Mouse (Mus musculus) ES-E14 (cell line): ENCODE results near the gene Phactr4. TPM values are rescaled to one million over a fixed set of nuclear protein-coding genes. Genes with fewer than 3 reads are reported as not detected.
A peak's percentile ranks its signal among the peaks of the same experiment; 100 is the strongest.

Source experiments
- DNase-seq: peaks from one replicate; pipeline ENCODE4 v3.0.0-alpha.2; 2013; ENCODE audit warnings: low read depth, low spot score
- H3K27ac ChIP-seq: 2 replicates; pipeline ENCODE4 v1.5.1; 2012; ENCODE audit warnings: low read depth, mild to moderate bottlenecking, low read length, moderate library complexity, mixed read lengths; ENCODE audit not compliant: poor library complexity, insufficient read depth, severe bottlenecking
- H3K36me3 ChIP-seq: 2 replicates; pipeline ENCODE4 v1.6.1; 2012; ENCODE audit warnings: mild to moderate bottlenecking, low read length, moderate library complexity, mixed read lengths; ENCODE audit not compliant: control insufficient read depth, poor library complexity, insufficient read depth, severe bottlenecking
- H3K4me1 ChIP-seq, 2 experiments: fragments of 150-350 bp in 1 of 2; sonication (generic) in 1 of 2; 2 replicates each; pipeline ENCODE4 v1.6.1; 2012; ENCODE audit warnings: low read length in 2 of 2, mild to moderate bottlenecking in 1 of 2, mixed read lengths in 1 of 2; ENCODE audit not compliant: control insufficient read depth in 2 of 2, insufficient read depth in 2 of 2, poor library complexity in 1 of 2
- H3K4me3 ChIP-seq, 2 experiments: fragments of 150-350 bp in 1 of 2; sonication (generic) in 1 of 2; 2 replicates each; pipeline ENCODE4 v1.5.1; 2012; ENCODE audit warnings: low read length in 2 of 2, low read depth in 1 of 2, mild to moderate bottlenecking in 1 of 2, mixed read lengths in 1 of 2; ENCODE audit not compliant: insufficient read depth in 1 of 2, poor library complexity in 1 of 2, severe bottlenecking in 1 of 2
- H3K9ac ChIP-seq: 2 replicates; pipeline ENCODE4 v1.6.1; 2012; ENCODE audit warnings: low read depth, mild to moderate bottlenecking, low read length, mixed read lengths; ENCODE audit not compliant: poor library complexity, insufficient read depth, severe bottlenecking
- H3K9me3 ChIP-seq: fragments of 150-350 bp; sonication (generic); 2 replicates; pipeline ENCODE4 v1.6.1; 2012; ENCODE audit warnings: low read depth, mild to moderate bottlenecking, low read length; ENCODE audit not compliant: control insufficient read depth, insufficient read depth
- CHD2 ChIP-seq: IDR thresholded peaks from 2 replicates; pipeline ENCODE4 v1.6.1; 2014; ENCODE audit warnings: mild to moderate bottlenecking, low read depth, low read length, inconsistent platforms
- HCFC1 ChIP-seq: IDR thresholded peaks from 2 replicates; pipeline ENCODE4 v1.6.1; 2012; ENCODE audit warnings: low read length, inconsistent platforms, borderline replicate concordance; ENCODE audit not compliant: insufficient read depth
- MAFK ChIP-seq: IDR thresholded peaks from 2 replicates; pipeline ENCODE4 v1.6.1; 2014; ENCODE audit warnings: mild to moderate bottlenecking, low read depth, low read length, inconsistent platforms; ENCODE audit not compliant: insufficient read depth
- ZC3H11A ChIP-seq: IDR thresholded peaks from 2 replicates; pipeline ENCODE4 v1.6.1; 2012; ENCODE audit warnings: low read depth, mild to moderate bottlenecking, inconsistent platforms, low read length, borderline replicate concordance
- ZNF384 ChIP-seq: IDR thresholded peaks from 2 replicates; pipeline ENCODE4 v1.6.1; 2012; ENCODE audit warnings: low read depth, low read length, inconsistent platforms
- in situ Hi-C, 2 experiments: fragments of 600-800 bp; cut with MboI; formaldehyde crosslinking; loops; one replicate each; pipeline ENCODE4 v1.15.1; 2025; ENCODE audit warnings: low sequenced_read_pairs in 2 of 2, inconsistent platforms in 1 of 2; ENCODE audit not compliant: unreplicated experiment in 2 of 2
- total RNA-seq: library from RNA; depleted of rRNA; stranded (reverse); fragments of 300-350 nt; gene quantifications from 2 replicates; pipeline ENCODE4 v1.2.3, GENCODE M21; 2012

Gene Phactr4
- total RNA-seq, 1 experiment: 7.8 TPM

GRCm38 (mm10) chr4:132359510-132359909 lies 62.8 kb downstream of the Phactr4 start:
- DNase-seq: no peak
- TF ChIP-seq ZNF384: no peak
- TF ChIP-seq HCFC1: no peak
- TF ChIP-seq MAFK: no peak
- no peak for TF ChIP-seq ZC3H11A
- no peak for TF ChIP-seq CHD2
- no peak overlapping the region for H3K27ac ChIP-seq
- no peak overlapping the region for H3K9ac ChIP-seq
- no peaks in the 10 kb centered on the region for H3K9me3 ChIP-seq
- peaks cover 2 to 4% of the 10 kb centered on the region in 2 experiments; a peak in 2 of 4 replicates for H3K4me1 ChIP-seq
- no peak overlapping the region for H3K4me3 ChIP-seq
- in situ Hi-C loops: no loop called here
- peaks cover 8% of the 10 kb centered on the region; the same call in 1 of the 2 replicates for H3K36me3 ChIP-seq

GRCm38 (mm10) chr4:132356170-132356569 lies 66.1 kb downstream of the Phactr4 start:
- Histone ChIP-seq H3K4me1 (peaks cover 2 to 5% of the 10 kb centered on the region in 2 experiments; a peak in 2 of 4 replicates), H3K27ac (peak overlapping the region; percentile 81; the same call in 1 of the 2 replicates), H3K9ac (peak overlapping the region; percentile 68; the same call in 1 of the 2 replicates), H3K4me3 (peak overlapping the region in 1 of 2 experiments; percentile 40; a peak in 3 of 4 replicates), H3K9me3 (no peaks in the 10 kb centered on the region), H3K36me3 (peaks cover 22% of the 10 kb centered on the region)
- in situ Hi-C loops: no loop called here
- DNase-seq: peak; percentile 46
- 0 out of 2 replicates have a peak, but pooled peaks have one; percentile 54 for TF ChIP-seq ZNF384
- no peak for TF ChIP-seq MAFK

- Histone ChIP-seq H3K36me3 (peaks cover 26% of the 10 kb centered on the region), H3K9me3 (no peaks in the 10 kb centered on the region), H3K4me3 (no peak overlapping the region), H3K9ac (no peak overlapping the region), H3K27ac (no peak overlapping the region), H3K4me1 (peaks cover 2 to 5% of the 10 kb centered on the region in 2 experiments; a peak in 2 of 4 replicates)
- TF ChIP-seq CHD2 (no peak), MAFK (no peak), ZNF384 (no peak), HCFC1 (no peak), ZC3H11A (no peak)
- no peak for DNase-seq
- in situ Hi-C loops: no loop called here
Observed at GRCm38 (mm10) chr4:132355403-132355802, 66.9 kb downstream of the Phactr4 start.

- TF ChIP-seq MAFK (no peak), HCFC1 (no peak), CHD2 (no peak), ZNF384 (no peak), ZC3H11A (no peak)
- no peak for DNase-seq
- no peak overlapping the region for H3K4me3 ChIP-seq
- H3K36me3 ChIP-seq: peaks cover 23% of the 10 kb centered on the region
- in situ Hi-C loops: no loop called here
- H3K9me3 ChIP-seq: no peaks in the 10 kb centered on the region
- H3K27ac ChIP-seq: peak overlapping the region; percentile 51; the same call in 1 of the 2 replicates
- peak overlapping the region; percentile 54; the same call in 1 of the 2 replicates for H3K9ac ChIP-seq
- peaks cover 2 to 5% of the 10 kb centered on the region in 2 experiments; a peak in 2 of 4 replicates for H3K4me1 ChIP-seq
Observed at GRCm38 (mm10) chr4:132354571-132354970, 67.7 kb downstream of the Phactr4 start.

- TF ChIP-seq HCFC1 (peak; percentile 76; the same call in 1 of the 2 replicates), ZNF384 (no peak), ZC3H11A (no peak), CHD2 (no peak), MAFK (no peak)
- in situ Hi-C loops: no loop called here
Observed at GRCm38 (mm10) chr4:132353481-132353885, 68.8 kb downstream of the Phactr4 start, which contains the start of gene Rcc1. Rcc1 (minus strand) TSS chr4:132353605.

More at GRCm38 (mm10) chr4:132353481-132353885, 68.8 kb downstream of the Phactr4 start, which contains the start of gene Rcc1:
- Histone ChIP-seq H3K4me1 (peaks cover 2 to 5% of the 10 kb centered on the region in 2 experiments; a peak in 2 of 4 replicates), H3K36me3 (peaks cover 23% of the 10 kb centered on the region), H3K9ac (peak within 1 kb of the TSS; percentile 97), H3K9me3 (no peaks in the 10 kb centered on the region), H3K27ac (peak within 1 kb of the TSS; percentile 96), H3K4me3 (peak within 1 kb of the TSS; percentile 81 to 89)
- DNase-seq: peak; percentile 91
